Mouse (Mus musculus): ENCODE measurements around the gene Gprasp2. TPM values are rescaled to one million over a fixed set of nuclear protein-coding genes. Genes with fewer than 3 reads are reported as not detected.
"Not testable (repeated sequence)": the region's sequence is repeated elsewhere in the genome, so short reads cannot be mapped to it uniquely, and the experiment has no call there.

Gprasp2 gene
- polyA plus RNA-seq (2015; fragmentation: Nextera tagmentation; extraction: Ambion mirVana) = 31.8 and 37.8 TPM in 2 replicates

- H3K4me2 ChIP-seq (replicated peaks) = peak within 1 kb of the TSS; percentile 72
- not testable (repeated sequence) for H3K9me3 ChIP-seq (replicated peaks); H3K27ac ChIP-seq (replicated peaks); H3K4me1 ChIP-seq; H3K36me3 ChIP-seq; H3K27me3 ChIP-seq
- ATAC-seq (ENCODE audit: insufficient number of reproducible peaks, low FRiP score, low TSS enrichment, low read depth) = peak; percentile 88
- 20% methylated on average over 30 of the region's 32 CpGs for WGBS
- H3K4me3 ChIP-seq (replicated peaks) = peak within 1 kb of the TSS; percentile 52
- peak within 1 kb of the TSS; percentile 37; the same call in 1 of the 2 replicates for H3K9ac ChIP-seq
Measured at GRCm38 (mm10) chrX:135838521-135839360, at the start of gene Gprasp2. TSS of gene Gprasp2 (plus strand) at chrX:135839034.

GRCm38 (mm10) chrX:135791536-135791935 lies 47.3 kb upstream of the Gprasp2 start:
- H3K4me2 ChIP-seq (replicated peaks) = no peak overlapping the region
- H3K27me3 ChIP-seq = no peaks in the 10 kb centered on the region
- no peaks in the 10 kb centered on the region for H3K4me1 ChIP-seq
- H3K9me3 ChIP-seq (replicated peaks) = no peaks in the 10 kb centered on the region
- H3K4me3 ChIP-seq (replicated peaks) = no peak overlapping the region
- H3K36me3 ChIP-seq = no peaks in the 10 kb centered on the region
- no peak for ATAC-seq (ENCODE audit: insufficient number of reproducible peaks, low FRiP score, low TSS enrichment, low read depth)
- H3K9ac ChIP-seq = no peak overlapping the region
- peak overlapping the region; percentile 85; the same call in 1 of the 2 replicates for H3K27ac ChIP-seq (replicated peaks)

DNA sequence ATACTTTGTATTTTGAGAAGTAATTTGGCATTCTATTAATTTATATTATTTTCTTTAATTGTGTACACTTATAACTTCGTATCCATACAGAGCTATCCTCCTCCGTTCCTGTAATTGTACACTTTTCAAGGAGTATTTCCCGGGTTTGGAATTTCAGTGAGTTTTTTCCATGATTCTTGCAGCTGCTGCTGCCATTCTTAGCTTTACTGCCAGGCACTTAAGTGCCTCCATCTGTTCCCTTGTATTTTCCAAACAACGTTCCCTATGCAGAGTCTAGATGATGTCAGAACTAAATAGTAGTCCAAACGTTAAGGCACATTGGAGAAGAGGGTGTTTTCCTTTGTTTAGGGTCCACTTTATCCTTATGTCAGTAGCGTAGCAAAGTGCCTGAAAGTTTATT lies 46.5 kb upstream of the Gprasp2 start:
- peak overlapping the region; percentile 85 for H3K27ac ChIP-seq (replicated peaks)
- no peak for ATAC-seq (ENCODE audit: insufficient number of reproducible peaks, low FRiP score, low TSS enrichment, low read depth)
- WGBS = 49% methylated on average over 6 of the region's 6 CpGs

GRCm38 (mm10) chrX:135795591-135796304 lies 43.1 kb upstream of the Gprasp2 start:
- not testable (repeated sequence) for H3K4me1 ChIP-seq; H3K9me3 ChIP-seq (replicated peaks); H3K27me3 ChIP-seq
- 18% methylated on average over 24 of the region's 27 CpGs for WGBS
- ATAC-seq (ENCODE audit: insufficient number of reproducible peaks, low FRiP score, low TSS enrichment, low read depth) = peak; percentile 88
- Histone ChIP-seq H3K9ac (0 out of 2 replicates have a peak overlapping the region, but pooled peaks have one; percentile 37), H3K4me2 (replicated peaks) (peak overlapping the region; percentile 52), H3K4me3 (replicated peaks) (peak overlapping the region; percentile 56), H3K27ac (replicated peaks) (0 out of 2 replicates have a peak overlapping the region, but pooled peaks have one; percentile 22), H3K36me3 (0 out of 2 replicates have a peak, but pooled peaks cover 11% of the 10 kb centered on the region)

More for the DNA sequence above, 46.5 kb upstream of the Gprasp2 start:
- no peak overlapping the region for H3K9ac ChIP-seq
- no peaks in the 10 kb centered on the region for H3K4me1 ChIP-seq
- H3K4me2 ChIP-seq (replicated peaks) = no peak overlapping the region
- H3K4me3 ChIP-seq (replicated peaks) = no peak overlapping the region
- no peaks in the 10 kb centered on the region for H3K9me3 ChIP-seq (replicated peaks)
- H3K36me3 ChIP-seq = no peaks in the 10 kb centered on the region
- no peaks in the 10 kb centered on the region for H3K27me3 ChIP-seq

GRCm38 (mm10) chrX:135796305-135797211 lies 42.3 kb upstream of the Gprasp2 start:
- ATAC-seq (ENCODE audit: insufficient number of reproducible peaks, low FRiP score, low TSS enrichment, low read depth) = peak; percentile 51; the same call in 1 of the 2 replicates
- H3K27ac ChIP-seq (replicated peaks) = 0 out of 2 replicates have a peak overlapping the region, but pooled peaks have one; percentile 22
- not testable (repeated sequence) for H3K4me1 ChIP-seq; H3K27me3 ChIP-seq; H3K9me3 ChIP-seq (replicated peaks)
- peak overlapping the region; percentile 56 for H3K4me3 ChIP-seq (replicated peaks)
- H3K36me3 ChIP-seq = 0 out of 2 replicates have a peak, but pooled peaks cover 11% of the 10 kb centered on the region
- H3K4me2 ChIP-seq (replicated peaks) = peak overlapping the region; percentile 52
- peak overlapping the region; percentile 37 for H3K9ac ChIP-seq
- 28% methylated on average over 23 of the region's 26 CpGs for WGBS

GRCm38 (mm10) chrX:135797212-135797644 lies 41.6 kb upstream of the Gprasp2 start, which contains the start of gene Bhlhb9:
TSS of gene Bhlhb9 (plus strand) at chrX:135797594.
- not testable (repeated sequence) for ATAC-seq (ENCODE audit: insufficient number of reproducible peaks, low FRiP score, low TSS enrichment, low read depth); H3K9me3 ChIP-seq (replicated peaks); H3K4me1 ChIP-seq; H3K27me3 ChIP-seq
- Histone ChIP-seq H3K4me3 (replicated peaks) (peak within 1 kb of the TSS; percentile 56), H3K27ac (replicated peaks) (0 out of 2 replicates have a peak within 1 kb of the TSS, but pooled peaks have one; percentile 22), H3K36me3 (0 out of 2 replicates have a peak, but pooled peaks cover 11% of the 10 kb centered on the region), H3K9ac (peak within 1 kb of the TSS; percentile 37), H3K4me2 (replicated peaks) (peak within 1 kb of the TSS; percentile 52)
- WGBS = 23% methylated on average over 4 of the region's 5 CpGs

DNA sequence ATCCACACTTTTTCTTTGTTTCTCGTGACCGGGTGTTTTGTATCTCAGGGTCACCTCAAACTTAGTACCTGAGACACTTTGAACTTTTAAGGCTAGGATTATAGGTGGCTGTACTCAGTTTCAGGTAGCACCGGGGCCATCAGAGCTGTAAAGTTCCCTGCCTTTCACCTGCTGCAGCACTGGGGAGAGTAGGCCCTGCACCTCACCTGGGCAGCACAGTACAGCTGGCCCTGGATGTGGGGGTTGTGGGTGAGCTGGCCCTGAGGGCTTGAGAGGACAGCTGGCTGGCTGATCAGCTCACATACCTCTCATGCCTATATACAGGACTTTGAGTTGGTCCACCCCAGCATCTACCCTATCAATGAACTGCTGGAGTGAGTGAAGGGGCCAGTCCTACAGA lies 34.7 kb upstream of the Gprasp2 start:
- no peak overlapping the region for H3K4me2 ChIP-seq (replicated peaks)
- ATAC-seq (ENCODE audit: insufficient number of reproducible peaks, low FRiP score, low TSS enrichment, low read depth) = no peak
- H3K9me3 ChIP-seq (replicated peaks) = no peaks in the 10 kb centered on the region
- H3K9ac ChIP-seq = no peak overlapping the region
- no peaks in the 10 kb centered on the region for H3K4me1 ChIP-seq
- WGBS = 83% methylated on average over 3 of the region's 3 CpGs
- no peak overlapping the region for H3K27ac ChIP-seq (replicated peaks)
- no peaks in the 10 kb centered on the region for H3K27me3 ChIP-seq
- no peak overlapping the region for H3K4me3 ChIP-seq (replicated peaks)
- H3K36me3 ChIP-seq = 0 out of 2 replicates have a peak, but pooled peaks cover 11% of the 10 kb centered on the region

DNA sequence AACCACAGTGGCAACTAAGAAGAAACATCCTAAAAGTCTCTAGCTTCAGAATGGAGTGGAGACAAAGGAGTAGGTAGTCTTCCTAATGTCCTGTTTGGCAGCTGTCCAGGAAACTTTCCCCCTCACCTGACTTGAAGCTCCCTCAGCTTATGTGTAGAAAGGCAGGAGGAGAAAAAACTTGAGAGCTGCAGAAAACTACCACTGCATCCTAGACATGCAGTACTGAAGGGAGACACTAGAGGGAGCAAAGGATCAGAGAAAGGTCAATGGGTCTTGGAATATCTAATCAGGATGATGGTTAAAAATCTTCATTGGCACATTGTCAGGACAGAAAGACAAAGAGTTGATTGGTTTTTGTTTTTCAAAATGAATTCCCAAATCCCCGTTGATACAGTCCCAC lies 33.1 kb upstream of the Gprasp2 start:
- H3K27ac ChIP-seq (replicated peaks) = no peak overlapping the region
- H3K9ac ChIP-seq = no peak overlapping the region
- H3K4me1 ChIP-seq = no peaks in the 10 kb centered on the region
- H3K36me3 ChIP-seq = no peaks in the 10 kb centered on the region
- H3K4me2 ChIP-seq (replicated peaks) = no peak overlapping the region
- ATAC-seq (ENCODE audit: insufficient number of reproducible peaks, low FRiP score, low TSS enrichment, low read depth) = no peak
- WGBS = 21% methylated on average over 1 of the region's 1 CpGs
- no peaks in the 10 kb centered on the region for H3K9me3 ChIP-seq (replicated peaks)
- H3K4me3 ChIP-seq (replicated peaks) = no peak overlapping the region
- H3K27me3 ChIP-seq = no peaks in the 10 kb centered on the region

- H3K4me1 ChIP-seq; H3K4me2 ChIP-seq (replicated peaks); H3K36me3 ChIP-seq; H3K9ac ChIP-seq; H3K27ac ChIP-seq (replicated peaks); H3K4me3 ChIP-seq (replicated peaks); H3K9me3 ChIP-seq (replicated peaks); ATAC-seq (ENCODE audit: insufficient number of reproducible peaks, low FRiP score, low TSS enrichment, low read depth); H3K27me3 ChIP-seq: not testable (repeated sequence)
- WGBS = 37% methylated on average over 1 of the region's 1 CpGs
Measured at GRCm38 (mm10) chrX:135835896-135836295, 2.9 kb upstream of the Gprasp2 start.

DNA sequence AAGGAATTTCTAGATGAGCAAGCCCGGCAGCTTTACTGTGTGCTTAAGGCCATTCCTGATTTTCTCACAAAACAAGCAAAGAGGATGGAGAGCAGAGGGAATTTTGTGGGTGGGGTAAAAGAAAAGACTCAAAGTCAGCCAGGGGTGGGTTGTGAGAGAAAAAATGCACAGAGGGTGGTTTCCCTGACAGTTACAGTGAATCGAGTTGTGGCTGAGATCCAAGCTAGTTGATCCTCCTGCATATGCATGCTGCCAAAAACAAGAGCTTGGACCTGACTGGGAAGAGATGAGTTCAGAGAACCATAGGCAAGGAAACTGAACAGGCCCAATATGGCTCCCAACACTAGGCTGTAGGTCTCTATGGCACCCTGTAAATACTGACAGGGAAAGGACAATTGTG lies 938 bp upstream of the Gprasp2 start:
- no peaks in the 10 kb centered on the region for H3K27me3 ChIP-seq
- H3K9ac ChIP-seq = no peak overlapping the region
- no peak overlapping the region for H3K27ac ChIP-seq (replicated peaks)
- no peaks in the 10 kb centered on the region for H3K36me3 ChIP-seq
- H3K9me3 ChIP-seq (replicated peaks) = no peaks in the 10 kb centered on the region
- H3K4me1 ChIP-seq = no peaks in the 10 kb centered on the region
- no peak for ATAC-seq (ENCODE audit: insufficient number of reproducible peaks, low FRiP score, low TSS enrichment, low read depth)
- no peak overlapping the region for H3K4me3 ChIP-seq (replicated peaks)
- no peak overlapping the region for H3K4me2 ChIP-seq (replicated peaks)
- 62% methylated on average over 2 of the region's 2 CpGs for WGBS
